Mouse (Mus musculus) spleen, adult 12 weeks (tissue): ENCODE measurements around the gene Kcnk6.
A peak's percentile ranks its signal among the peaks of the same experiment; 100 is the strongest.
"Not testable (repeated sequence)": the region's sequence is repeated elsewhere in the genome, so short reads cannot be mapped to it uniquely, and the experiment has no call there.

Experiments used
- DNase-seq: peaks from one replicate; pipeline ENCODE4 v3.0.0; 2022; ENCODE audit warnings: low spot score

Kcnk6 gene

DNA sequence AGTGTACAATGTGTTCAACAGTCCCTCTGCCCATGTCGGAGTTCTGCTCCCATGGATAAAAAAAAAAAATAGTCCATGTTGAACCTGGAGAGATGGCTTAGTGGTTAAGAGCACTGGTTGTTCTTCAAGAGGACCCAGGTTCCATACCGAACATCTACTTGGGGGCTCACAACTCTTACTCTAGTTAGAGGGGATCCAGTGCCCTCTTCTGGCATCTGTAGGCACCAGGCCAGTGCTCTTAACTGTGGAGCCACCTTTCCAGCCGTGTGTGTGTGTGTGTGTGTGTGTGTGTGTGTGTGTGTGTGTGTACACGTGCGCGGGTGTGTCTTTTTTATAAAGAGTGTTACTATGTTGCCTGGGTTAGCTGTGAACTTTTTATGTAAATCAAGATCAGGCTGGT is 29.7 kb downstream of the Kcnk6 start:
- no peak for DNase-seq

DNA sequence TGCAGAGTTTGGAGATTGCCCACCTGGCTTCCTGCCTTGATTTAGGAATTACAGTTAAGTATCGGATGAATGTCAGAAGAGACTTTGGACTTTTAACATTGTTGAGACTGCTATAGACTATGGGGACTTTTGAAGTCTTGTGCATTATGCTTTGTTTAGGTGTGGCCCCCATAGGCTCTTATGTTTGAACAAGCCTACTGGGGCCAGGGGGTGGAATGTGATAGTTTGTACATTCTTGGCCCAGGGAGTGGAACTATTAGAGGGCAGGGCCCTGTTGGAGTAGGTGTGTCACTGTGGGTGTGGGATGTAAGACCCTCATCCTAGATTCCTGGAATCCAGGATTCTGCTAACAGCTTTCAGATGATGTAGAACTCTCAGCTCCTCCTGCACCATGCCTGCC is 38.1 kb downstream of the Kcnk6 start:
- not testable (repeated sequence) for DNase-seq

DNA sequence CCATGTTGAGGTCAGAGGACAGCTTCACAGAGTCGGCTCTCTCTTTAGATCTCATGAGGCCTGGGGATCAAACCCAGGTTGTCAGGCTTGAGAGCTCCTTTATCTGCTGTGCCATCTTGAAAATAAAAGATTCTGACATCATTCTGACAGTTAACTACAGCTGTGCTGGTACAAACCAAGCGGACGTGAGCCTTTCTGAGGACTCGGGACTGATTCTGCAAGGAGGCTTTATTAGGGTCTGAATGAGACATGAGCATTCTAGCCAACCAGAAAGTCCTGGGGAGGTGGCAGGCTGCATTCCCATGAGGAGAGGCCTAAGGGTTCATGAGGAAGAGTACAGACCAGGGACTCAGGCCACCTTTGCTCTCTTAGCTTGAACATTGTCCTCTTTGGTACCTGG is 51.0 kb downstream of the Kcnk6 start:
- DNase-seq: not testable (repeated sequence)

- DNase-seq: no peak
Measured at GRCm38 (mm10) chr7:29180854-29181236, 51.5 kb downstream of the Kcnk6 start.

- DNase-seq: peak; percentile 95
Measured at GRCm38 (mm10) chr7:29180077-29180853, 52.0 kb downstream of the Kcnk6 start, which contains the start of gene Psmd8. Gene Psmd8, minus strand, starts transcription at chr7:29180701.

DNA sequence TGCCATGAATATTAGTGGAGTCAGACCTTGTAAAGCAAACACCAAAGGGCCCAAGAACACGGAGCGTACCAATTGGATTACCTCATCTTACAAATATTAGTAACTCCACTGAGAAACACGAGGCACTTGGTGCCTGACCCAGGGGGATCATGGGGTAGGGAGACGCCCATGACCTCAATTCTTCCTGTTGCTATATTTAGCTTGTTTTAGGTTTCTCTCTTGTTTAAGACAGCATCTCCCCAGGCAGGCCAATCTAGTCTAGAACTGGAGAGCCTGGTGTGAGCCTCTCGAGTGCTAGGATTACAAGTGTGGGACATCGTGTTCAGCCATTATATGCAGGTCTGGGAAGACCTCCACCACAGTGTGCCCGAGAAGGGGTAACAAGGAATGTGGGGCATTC is 53.0 kb downstream of the Kcnk6 start:
- no peak for DNase-seq

DNA sequence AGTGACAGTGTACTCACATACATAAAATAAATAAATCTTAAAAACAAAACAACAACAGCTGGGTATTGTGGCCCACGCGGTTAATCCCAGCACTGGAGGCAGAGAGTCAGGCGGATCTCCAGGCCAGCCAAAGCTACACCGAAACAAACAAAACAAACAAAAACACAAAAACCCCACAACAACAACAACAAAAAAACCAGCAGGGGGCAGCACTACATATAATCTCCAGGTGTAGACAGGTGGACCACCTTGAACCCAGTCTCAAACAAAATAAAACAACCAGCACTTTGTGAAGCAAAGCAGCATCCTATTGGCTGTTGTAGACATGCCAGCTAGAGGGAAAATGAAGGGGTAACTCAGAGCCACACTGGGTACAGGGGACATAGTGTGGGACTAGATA is 54.2 kb downstream of the Kcnk6 start:
- DNase-seq: no peak

- no peak for DNase-seq
Measured at GRCm38 (mm10) chr7:29172390-29173016, 59.8 kb downstream of the Kcnk6 start.
